Mouse (Mus musculus) ovary, adult 18-20 months (tissue): ENCODE results near the gene Hoxa10.

ENCODE experiments used
- DNase-seq: peaks from one replicate; pipeline ENCODE4 v3.0.0; 2022; ENCODE audit warnings: low spot score, mixed read lengths

Gene Hoxa10

GRCm38 (mm10) chr6:52240389-52241000, at the start of gene Hoxa10:
Gene Hoxa10 (minus strand): TSS chr6:52240854.
- no peak for DNase-seq

GRCm38 (mm10) chr6:52290186-52290585, 49.5 kb upstream of the Hoxa10 start:
- DNase-seq, result no peak

- DNase-seq, result no peak
These were observed 43.2 kb upstream of the Hoxa10 start for GRCm38 (mm10) chr6:52283896-52284295.

- no peak for DNase-seq
These were observed 40.4 kb upstream of the Hoxa10 start for GRCm38 (mm10) chr6:52281084-52281483.

GRCm38 (mm10) chr6:52276920-52277319, 36.3 kb upstream of the Hoxa10 start:
- no peak for DNase-seq

- DNase-seq, result no peak
These were observed 35.7 kb upstream of the Hoxa10 start for GRCm38 (mm10) chr6:52276382-52276781.

- no peak for DNase-seq
These were observed 35.1 kb upstream of the Hoxa10 start for GRCm38 (mm10) chr6:52275563-52276280.

- DNase-seq, result no peak
These were observed 33.9 kb upstream of the Hoxa10 start for GRCm38 (mm10) chr6:52274576-52274975.

GRCm38 (mm10) chr6:52273656-52274280, 33.1 kb upstream of the Hoxa10 start:
- DNase-seq, result no peak

GRCm38 (mm10) chr6:52272766-52273655, 32.4 kb upstream of the Hoxa10 start:
- DNase-seq, result no peak

- DNase-seq, result no peak
These were observed 30.1 kb upstream of the Hoxa10 start for GRCm38 (mm10) chr6:52270494-52271480.

- no peak for DNase-seq
These were observed 28.1 kb upstream of the Hoxa10 start for GRCm38 (mm10) chr6:52268756-52269155.

GRCm38 (mm10) chr6:52268341-52268740, 27.7 kb upstream of the Hoxa10 start:
- no peak for DNase-seq

GRCm38 (mm10) chr6:52267691-52268090, 27.0 kb upstream of the Hoxa10 start:
- DNase-seq, result no peak

GRCm38 (mm10) chr6:52267221-52267620, 26.6 kb upstream of the Hoxa10 start:
- DNase-seq, result no peak

- no peak for DNase-seq
These were observed 26.0 kb upstream of the Hoxa10 start for GRCm38 (mm10) chr6:52266666-52266985.

GRCm38 (mm10) chr6:52265913-52266665, 25.4 kb upstream of the Hoxa10 start:
- no peak for DNase-seq

GRCm38 (mm10) chr6:52265306-52265912, 24.8 kb upstream of the Hoxa10 start:
- no peak for DNase-seq

- no peak for DNase-seq
These were observed 23.6 kb upstream of the Hoxa10 start for GRCm38 (mm10) chr6:52264106-52264790.

- DNase-seq, result no peak
These were observed 22.6 kb upstream of the Hoxa10 start for GRCm38 (mm10) chr6:52263321-52263585.
